8 mouse cellular contexts compared by ENCODE assay signal in genomic region chr6:88901471-88901870, GRCm38 (mm10). TPM values are rescaled to one million over a fixed set of nuclear protein-coding genes. Genes with fewer than 3 reads are reported as not detected.
DNase-seq lines count a peak whose midpoint lies in the region; ATAC-seq and TF ChIP-seq lines count a peak whose summit lies in the region.

No protein-coding gene starts in this region.

- peaks cover 37% of the 10 kb centered on the region for H3K4me1 ChIP-seq in cerebellum, adult 2 months (ENCODE audit: control insufficient read depth, insufficient read depth, low read length)
- peaks cover 46% of the 10 kb centered on the region for H3K4me1 ChIP-seq in forebrain, embryonic 13.5 days
- H3K4me1 ChIP-seq in limb, embryonic 13.5 days, result peaks cover 42% of the 10 kb centered on the region
- peaks cover 41% of the 10 kb centered on the region for H3K4me1 ChIP-seq in neural tube, embryonic 12.5 days

- H3K27ac ChIP-seq in cerebellum, adult 2 months (ENCODE audit: insufficient read depth, low read length), result peak overlapping the region; percentile 43
- H3K27ac ChIP-seq in forebrain, embryonic 13.5 days, result peak overlapping the region; percentile 82; the same call in 1 of the 2 replicates
- peak overlapping the region; percentile 70; the same call in 1 of the 2 replicates for H3K27ac ChIP-seq in limb, embryonic 13.5 days
- H3K27ac ChIP-seq in neural tube, embryonic 12.5 days, result no peak overlapping the region

- H3K4me2 ChIP-seq in forebrain, embryonic 13.5 days, result peak overlapping the region; percentile 95
- H3K4me2 ChIP-seq in limb, embryonic 13.5 days (replicated peaks), result peak overlapping the region; percentile 94
- H3K4me2 ChIP-seq in neural tube, embryonic 12.5 days (replicated peaks), result peak overlapping the region; percentile 93

- 2% methylated on average over 5 of the region's 5 CpGs for WGBS in cerebellum, adult 2 months
- WGBS in forebrain, embryonic 13.5 days, result 6% methylated on average over 5 of the region's 5 CpGs
- WGBS in limb, embryonic 13.5 days, result 8% methylated on average over 5 of the region's 5 CpGs
- 10% methylated on average over 5 of the region's 5 CpGs for WGBS in neural tube, embryonic 12.5 days

- H3K36me3 ChIP-seq in forebrain, embryonic 13.5 days (ENCODE audit: poor library complexity, severe bottlenecking), result peaks cover 3% of the 10 kb centered on the region; the same call in 1 of the 2 replicates
- peaks cover 5% of the 10 kb centered on the region for H3K36me3 ChIP-seq in limb, embryonic 13.5 days
- H3K36me3 ChIP-seq in neural tube, embryonic 12.5 days, result peaks cover 8% of the 10 kb centered on the region

- ATAC-seq in forebrain, embryonic 13.5 days, result 0 out of 2 replicates have a peak, but pooled peaks have one; percentile 1
- ATAC-seq in limb, embryonic 13.5 days (ENCODE audit: low FRiP score, low read depth), result 0 out of 2 replicates have a peak, but pooled peaks have one; percentile 1
- ATAC-seq in neural tube, embryonic 12.5 days (ENCODE audit: low FRiP score, low read depth), result no peak; the same call in 1 of the 2 replicates

- no peak for TF ChIP-seq POLR2A in cerebellum, adult 2 months (IDR thresholded peaks at IDR 0.05; ENCODE audit: borderline replicate concordance, insufficient read depth, low read length)

- no peaks in the 10 kb centered on the region for H3K9me3 ChIP-seq in forebrain, embryonic 13.5 days (replicated peaks)
- no peaks in the 10 kb centered on the region for H3K9me3 ChIP-seq in limb, embryonic 13.5 days
- no peaks in the 10 kb centered on the region for H3K9me3 ChIP-seq in neural tube, embryonic 12.5 days

- H3K4me3 ChIP-seq in cerebellum, adult 2 months (replicated peaks; ENCODE audit: insufficient read depth, low read depth, low read length), result peak overlapping the region; percentile 87
- H3K4me3 ChIP-seq in forebrain, embryonic 13.5 days, result peak overlapping the region; percentile 83
- H3K4me3 ChIP-seq in limb, embryonic 13.5 days, result peak overlapping the region; percentile 82
- H3K4me3 ChIP-seq in neural tube, embryonic 12.5 days, result peak overlapping the region; percentile 70

- H3K9ac ChIP-seq in forebrain, embryonic 13.5 days, result peak overlapping the region; percentile 85
- H3K9ac ChIP-seq in limb, embryonic 13.5 days, result peak overlapping the region; percentile 92
- H3K9ac ChIP-seq in neural tube, embryonic 12.5 days, result no peak overlapping the region; the same call in none of the 2 replicates

- no peak for TF ChIP-seq CTCF in cerebellum, adult 2 months (IDR thresholded peaks at IDR 0.05; ENCODE audit: borderline replicate concordance, insufficient read depth, low read depth, low read length)

- H3K27me3 ChIP-seq in cerebellum, adult 2 months (ENCODE audit: control insufficient read depth, insufficient read depth, low read length), result no peaks in the 10 kb centered on the region
- no peaks in the 10 kb centered on the region for H3K27me3 ChIP-seq in forebrain, embryonic 13.5 days
- no peaks in the 10 kb centered on the region for H3K27me3 ChIP-seq in limb, embryonic 13.5 days
- no peaks in the 10 kb centered on the region for H3K27me3 ChIP-seq in neural tube, embryonic 12.5 days (replicated peaks)

- DNase-seq in cerebellum, adult 2 months, result peak in 1 of 2 experiments; percentile 63
- DNase-seq in cerebellum, postnatal 4 days (ENCODE audit: low spot score in 2 of 2), result no peak
- DNase-seq in 3T3-L1 (ENCODE audit: low read depth, low spot score), result peak; percentile 53
- DNase-seq in adrenal gland, postnatal 14 days, result no peak
- no peak for DNase-seq in spleen, adult 12 weeks (ENCODE audit: low spot score)

RNA-seq across cellular contexts. Expression of gene Tpra1, which starts 0.6 kb away (rescaled TPM):
- 206 and 236 TPM in 2 replicates for polyA plus RNA-seq in cerebellum, adult 2 months (2012; rRNA removed)
- polyA plus RNA-seq in forebrain, embryonic 13.5 days (2015; fragmentation: Nextera tagmentation; extraction: Ambion mirVana), result 45.4 and 53.9 TPM in 2 replicates
- 89.5 and 89.6 TPM in 2 replicates for polyA plus RNA-seq in limb, embryonic 13.5 days (2015; fragmentation: Nextera tagmentation; extraction: Ambion mirVana)
- polyA plus RNA-seq in neural tube, embryonic 12.5 days (2016; fragmentation: Nextera tagmentation; extraction: Ambion mirVana), result 60.6 and 61.2 TPM in 2 replicates
- 73.2 and 73.8 TPM in 2 replicates for total RNA-seq in adrenal gland, postnatal 14 days (2021)

RNA-seq across cellular contexts. Expression of gene Mcm2, which starts 2.9 kb away (rescaled TPM):
- 7.5 and 9.8 TPM in 2 replicates for polyA plus RNA-seq in cerebellum, adult 2 months (2012; rRNA removed)
- polyA plus RNA-seq in forebrain, embryonic 13.5 days (2015; fragmentation: Nextera tagmentation; extraction: Ambion mirVana), result 133 and 157 TPM in 2 replicates
- 144 and 146 TPM in 2 replicates for polyA plus RNA-seq in limb, embryonic 13.5 days (2015; fragmentation: Nextera tagmentation; extraction: Ambion mirVana)
- 120 and 127 TPM in 2 replicates for polyA plus RNA-seq in neural tube, embryonic 12.5 days (2016; fragmentation: Nextera tagmentation; extraction: Ambion mirVana)
- total RNA-seq in adrenal gland, postnatal 14 days (2021), result 53.9 and 60.2 TPM in 2 replicates

RNA-seq across cellular contexts. Expression of gene Podxl2, which starts 26.6 kb away (rescaled TPM):
- 538 and 541 TPM in 2 replicates for polyA plus RNA-seq in cerebellum, adult 2 months (2012; rRNA removed)
- 355 and 357 TPM in 2 replicates for polyA plus RNA-seq in forebrain, embryonic 13.5 days (2015; fragmentation: Nextera tagmentation; extraction: Ambion mirVana)
- 108 and 114 TPM in 2 replicates for polyA plus RNA-seq in limb, embryonic 13.5 days (2015; fragmentation: Nextera tagmentation; extraction: Ambion mirVana)
- 362 and 381 TPM in 2 replicates for polyA plus RNA-seq in neural tube, embryonic 12.5 days (2016; fragmentation: Nextera tagmentation; extraction: Ambion mirVana)
- total RNA-seq in adrenal gland, postnatal 14 days (2021), result 24.4 and 27.2 TPM in 2 replicates

RNA-seq across cellular contexts. Expression of gene Abtb1, which starts 59.7 kb away (rescaled TPM):
- polyA plus RNA-seq in cerebellum, adult 2 months (2012; rRNA removed), result 116 TPM in 2 replicates
- 32.0 and 32.3 TPM in 2 replicates for polyA plus RNA-seq in forebrain, embryonic 13.5 days (2015; fragmentation: Nextera tagmentation; extraction: Ambion mirVana)
- 28.0 and 30.2 TPM in 2 replicates for polyA plus RNA-seq in limb, embryonic 13.5 days (2015; fragmentation: Nextera tagmentation; extraction: Ambion mirVana)
- polyA plus RNA-seq in neural tube, embryonic 12.5 days (2016; fragmentation: Nextera tagmentation; extraction: Ambion mirVana), result 37.3 and 38.2 TPM in 2 replicates
- 22.7 and 30.5 TPM in 2 replicates for total RNA-seq in adrenal gland, postnatal 14 days (2021)

Comparison
In these comparisons a context has a peak if more than half of its experiments do, and no peak if none do; other contexts are left out.
1. RNA of gene Mcm2, which starts 2.9 kb away (polyA plus RNA-seq): 144 to 146 TPM in limb, embryonic 13.5 days, 133 to 157 TPM in forebrain, embryonic 13.5 days and 120 to 127 TPM in neural tube, embryonic 12.5 days; 7.5 to 9.8 TPM in cerebellum, adult 2 months; every median in the first group is over 10 times any median in the second.
2. Peak in every context shown above with its lines, with median percentiles within 50 percentile points of each other: H3K4me3 ChIP-seq and H3K4me2 ChIP-seq.